In genomic region chr19:24221455-24221854, GRCm38 (mm10) we compare ENCODE assay signal across 16 mouse cellular contexts. TPM values are rescaled to one million over a fixed set of nuclear protein-coding genes. Genes with fewer than 3 reads are reported as not detected.
DNase-seq lines count a peak whose midpoint lies in the region; ATAC-seq and TF ChIP-seq lines count a peak whose summit lies in the region.
"Had no signal": no experiment of that assay in that cellular context is flagged by ENCODE, and none has a peak within 500 bp of the region (broad histone marks: within the 10 kb centered on the region; RNA-seq: fewer than 3 reads in every experiment).

No protein-coding gene starts in this region.

- no peak overlapping the region for H3K27ac ChIP-seq in heart, embryonic 16.5 days (ENCODE audit: low read length)
- H3K27ac ChIP-seq in lung, postnatal 0 days (ENCODE audit: low read length): peak overlapping the region; percentile 3; the same call in 1 of the 2 replicates
- no peak overlapping the region for H3K27ac ChIP-seq in intestine, embryonic 15.5 days
- H3K27ac ChIP-seq: hindbrain, embryonic 14.5 days; limb, embryonic 10.5 days; liver, embryonic 14.5 days; neural tube, embryonic 12.5 days had no signal

- TF ChIP-seq CTCF in lung, postnatal 0 days (IDR thresholded peaks at IDR 0.05): peak; percentile 38

- no peak for ATAC-seq in heart, embryonic 16.5 days (replicated peaks; ENCODE audit: extremely low read depth, insufficient read depth, low FRiP score)
- ATAC-seq in lung, postnatal 0 days: no peak
- no peak for ATAC-seq in intestine, embryonic 15.5 days
- ATAC-seq: forebrain, embryonic 16.5 days had no signal

- H3K4me3 ChIP-seq in heart, embryonic 16.5 days (ENCODE audit: low read length): no peak overlapping the region
- no peak overlapping the region for H3K4me3 ChIP-seq in lung, postnatal 0 days (ENCODE audit: low read depth, low read length)
- H3K4me3 ChIP-seq in intestine, embryonic 15.5 days (replicated peaks): no peak overlapping the region
- H3K4me3 ChIP-seq: limb, embryonic 10.5 days; neural tube, embryonic 12.5 days had no signal

- no peak for DNase-seq in heart, adult 9 months (ENCODE audit: low spot score in 2 of 2)
- peak; percentile 57 for DNase-seq in lung, postnatal 0 days (ENCODE audit: low spot score)
- DNase-seq in lung, postnatal 4 days: no peak
- no peak for DNase-seq in liver
- no peak for DNase-seq in kidney, adult 11 months
- DNase-seq: cerebellum, postnatal 14 days; right cerebral cortex, postnatal 25 days; thymus, adult 2 months had no signal

- H3K27me3 ChIP-seq in heart, embryonic 16.5 days (ENCODE audit: control insufficient read depth, insufficient read depth, low read length): no peaks in the 10 kb centered on the region
- no peaks in the 10 kb centered on the region for H3K27me3 ChIP-seq in lung, postnatal 0 days (replicated peaks; ENCODE audit: insufficient read depth, low read length)
- H3K27me3 ChIP-seq in intestine, embryonic 15.5 days (replicated peaks): peaks cover 5% of the 10 kb centered on the region

- H3K4me2 ChIP-seq in heart, embryonic 16.5 days (ENCODE audit: low read depth, low read length): peak overlapping the region; percentile 13; the same call in 1 of the 2 replicates
- peak overlapping the region; percentile 28 for H3K4me2 ChIP-seq in lung, postnatal 0 days (replicated peaks; ENCODE audit: low read depth, low read length)
- 0 out of 2 replicates have a peak overlapping the region, but pooled peaks have one; percentile 17 for H3K4me2 ChIP-seq in intestine, embryonic 15.5 days (replicated peaks)
- H3K4me2 ChIP-seq: heart, embryonic 11.5 days; hindbrain, embryonic 14.5 days; neural tube, embryonic 12.5 days had no signal

- no peaks in the 10 kb centered on the region for H3K36me3 ChIP-seq in heart, embryonic 16.5 days (ENCODE audit: control insufficient read depth, insufficient read depth)
- H3K36me3 ChIP-seq in lung, postnatal 0 days (ENCODE audit: insufficient read depth, low read length): no peaks in the 10 kb centered on the region
- no peaks in the 10 kb centered on the region for H3K36me3 ChIP-seq in intestine, embryonic 15.5 days
- H3K36me3 ChIP-seq: limb, embryonic 10.5 days; neural tube, embryonic 12.5 days had no signal

- no peak; the same call in 1 of the 2 replicates for TF ChIP-seq EP300 in lung, postnatal 0 days (IDR thresholded peaks at IDR 0.05)

- no peak overlapping the region for H3K9ac ChIP-seq in heart, embryonic 16.5 days (ENCODE audit: low read length)
- no peak overlapping the region for H3K9ac ChIP-seq in lung, postnatal 0 days (replicated peaks; ENCODE audit: low read depth)
- no peak overlapping the region for H3K9ac ChIP-seq in intestine, embryonic 15.5 days
- H3K9ac ChIP-seq: hindbrain, embryonic 14.5 days; liver, embryonic 14.5 days; neural tube, embryonic 12.5 days had no signal

- H3K4me1 ChIP-seq in heart, embryonic 16.5 days (ENCODE audit: control insufficient read depth, insufficient read depth, low read length): peaks cover 15% of the 10 kb centered on the region
- H3K4me1 ChIP-seq in lung, postnatal 0 days (ENCODE audit: insufficient read depth, low read depth, low read length): no peaks in the 10 kb centered on the region
- no peaks in the 10 kb centered on the region for H3K4me1 ChIP-seq in intestine, embryonic 15.5 days (replicated peaks)

- H3K9me3 ChIP-seq in heart, embryonic 16.5 days (replicated peaks; ENCODE audit: control insufficient read depth, low read length): no peaks in the 10 kb centered on the region
- H3K9me3 ChIP-seq in lung, postnatal 0 days (ENCODE audit: low read length): no peaks in the 10 kb centered on the region
- H3K9me3 ChIP-seq in intestine, embryonic 15.5 days: no peaks in the 10 kb centered on the region
- H3K9me3 ChIP-seq: limb, embryonic 10.5 days; neural tube, embryonic 12.5 days had no signal

- 81% methylated on average over 4 of the region's 4 CpGs for WGBS in heart, embryonic 16.5 days
- 57% methylated on average over 4 of the region's 4 CpGs for WGBS in lung, postnatal 0 days
- whole genome bisulfite sequencing in intestine, embryonic 15.5 days: 66% methylated on average over 4 of the region's 4 CpGs

RNA-seq across cellular contexts. Expression of gene Tjp2, which starts 3.4 kb away (rescaled TPM):
- 22.3 and 24.9 TPM in 2 replicates for polyA plus RNA-seq in heart, embryonic 16.5 days (2015; fragmentation: Nextera tagmentation; extraction: Ambion mirVana)
- 37.8 and 48.3 TPM in 2 replicates for polyA plus RNA-seq in lung, postnatal 0 days (2015; fragmentation: Nextera tagmentation; extraction: Ambion mirVana)
- polyA plus RNA-seq in intestine, embryonic 15.5 days (2015; fragmentation: Nextera tagmentation; extraction: Ambion mirVana): 41.2 and 41.7 TPM in 2 replicates

RNA-seq across cellular contexts. Expression of gene Fxn, which starts 59.0 kb away (rescaled TPM):
- polyA plus RNA-seq in heart, embryonic 16.5 days (2015; fragmentation: Nextera tagmentation; extraction: Ambion mirVana): 65.6 and 67.6 TPM in 2 replicates
- polyA plus RNA-seq in lung, postnatal 0 days (2015; fragmentation: Nextera tagmentation; extraction: Ambion mirVana): 19.7 and 22.1 TPM in 2 replicates
- polyA plus RNA-seq in intestine, embryonic 15.5 days (2015; fragmentation: Nextera tagmentation; extraction: Ambion mirVana): 41.1 and 42.3 TPM in 2 replicates
